Mouse (Mus musculus): ENCODE results near the gene Lrrc38.

GRCm38 (mm10) chr4:143301875-143302274 is 47.7 kb upstream of the Lrrc38 start:
- TF ChIP-seq EP300 (IDR thresholded peaks at IDR 0.05; ENCODE audit: low read depth), result no peak
- no peak for TF ChIP-seq CTCF (IDR thresholded peaks at IDR 0.05; ENCODE audit: low read depth)
